Mouse (Mus musculus) spleen, adult 2 months (tissue): ENCODE results near the gene Slc35f3. TPM values are rescaled to one million over a fixed set of nuclear protein-coding genes. Genes with fewer than 3 reads are reported as not detected.

Source experiments
- DNase-seq, 2 experiments: peaks; one replicate each; pipeline versions ENCODE4 v3.0.0 to v3.0.0-alpha.2; 2012 to 2021; ENCODE audit warnings: low spot score in 2 of 2, low read depth in 1 of 2
- H3K27ac ChIP-seq: fragments of 200-500 bp; 2 replicates; pipeline ENCODE4 v1.5.1; 2012; ENCODE audit warnings: low read length, inconsistent platforms; ENCODE audit not compliant: insufficient read depth
- H3K27me3 ChIP-seq: fragments of 200-500 bp; 2 replicates; pipeline ENCODE4 v1.6.1; 2012; ENCODE audit warnings: mild to moderate bottlenecking, moderate library complexity, low read length, inconsistent platforms; ENCODE audit not compliant: control insufficient read depth, insufficient read depth
- H3K36me3 ChIP-seq: fragments of 200-500 bp; 2 replicates; pipeline ENCODE4 v1.6.1; 2012; ENCODE audit warnings: mild to moderate bottlenecking, low read length, inconsistent platforms; ENCODE audit not compliant: control insufficient read depth, insufficient read depth
- H3K4me1 ChIP-seq: fragments of 200-500 bp; 2 replicates; pipeline ENCODE4 v1.6.1; 2011; ENCODE audit warnings: inconsistent platforms; ENCODE audit not compliant: control insufficient read depth, insufficient read depth, insufficient read length
- H3K4me3 ChIP-seq: fragments of 200-500 bp; 2 replicates; pipeline ENCODE4 v1.5.1; 2011; ENCODE audit warnings: mild to moderate bottlenecking, inconsistent platforms; ENCODE audit not compliant: insufficient read depth, insufficient read length; ENCODE audit errors: extremely low read depth
- CTCF ChIP-seq: fragments of 200-500 bp; IDR thresholded peaks from 2 replicates; pipeline ENCODE4 v1.5.1; 2011; ENCODE audit warnings: mild to moderate bottlenecking, inconsistent platforms; ENCODE audit not compliant: insufficient read depth, insufficient read length, insufficient replicate concordance; ENCODE audit errors: extremely low read depth
- POLR2A ChIP-seq: fragments of 200-500 bp; IDR thresholded peaks from 2 replicates; pipeline ENCODE4 v1.6.1; 2011; ENCODE audit warnings: low read depth, low read length, inconsistent platforms
- WGBS: fragments of 180-500 bp; shearing (Covaris S2); methylation state at CpG from one replicate; pipeline ENCODE4 v1.1.7; 2018; 5-methylcytosine and 5-hydroxymethylcytosine counted together
- polyA plus RNA-seq: library from polyadenylated mRNA; depleted of rRNA; stranded (reverse); fragments of >200 nt; gene quantifications from 2 replicates; pipeline ENCODE4 v1.2.3, GENCODE M21; 2012

The Slc35f3 gene
- polyA plus RNA-seq, 1 experiment: not detected

GRCm38 (mm10) chr8:126326731-126327130 lies 28.4 kb downstream of the Slc35f3 start:
- Histone ChIP-seq H3K27ac (no peak overlapping the region), H3K4me3 (no peak overlapping the region), H3K27me3 (no peaks in the 10 kb centered on the region), H3K36me3 (no peaks in the 10 kb centered on the region), H3K4me1 (no peaks in the 10 kb centered on the region)
- no peak for TF ChIP-seq CTCF
- TF ChIP-seq POLR2A: no peak
- no peak for DNase-seq
- 76% methylated on average over 8 of the region's 8 CpGs for WGBS

- Histone ChIP-seq H3K36me3 (no peaks in the 10 kb centered on the region), H3K27ac (no peak overlapping the region), H3K27me3 (no peaks in the 10 kb centered on the region), H3K4me3 (no peak overlapping the region), H3K4me1 (no peaks in the 10 kb centered on the region)
- DNase-seq: no peak
- 76% methylated on average over 5 of the region's 5 CpGs for WGBS
- no peak for TF ChIP-seq POLR2A
- TF ChIP-seq CTCF: no peak
Observed at GRCm38 (mm10) chr8:126327786-126328185, 29.4 kb downstream of the Slc35f3 start.

DNA sequence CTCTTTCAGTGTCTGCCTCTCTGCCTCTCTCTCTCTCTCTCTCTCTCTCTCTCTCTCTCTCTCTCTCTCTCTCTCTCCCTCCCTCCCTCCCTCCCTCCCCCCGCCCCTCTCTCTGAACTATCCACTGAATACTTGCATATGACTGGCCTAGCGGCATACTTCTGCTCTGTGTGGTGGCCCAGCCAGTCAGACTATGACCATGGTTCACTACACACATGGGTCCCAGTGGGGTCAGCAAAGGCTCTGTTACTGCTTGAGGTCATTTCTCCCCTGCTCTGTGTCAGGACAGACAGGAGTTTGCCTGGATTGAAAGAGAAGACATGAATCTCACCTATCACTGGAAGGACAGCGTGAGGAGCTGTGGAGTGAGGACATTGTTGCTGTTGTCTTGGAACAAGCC lies 40.5 kb downstream of the Slc35f3 start:
- Histone ChIP-seq H3K4me1 (no peaks in the 10 kb centered on the region), H3K27me3 (no peaks in the 10 kb centered on the region), H3K36me3 (no peaks in the 10 kb centered on the region), H3K4me3 (no peak overlapping the region), H3K27ac (no peak overlapping the region)
- WGBS: 85% methylated on average over 3 of the region's 3 CpGs
- DNase-seq: no peak
- TF ChIP-seq CTCF (no peak), POLR2A (no peak)

DNA sequence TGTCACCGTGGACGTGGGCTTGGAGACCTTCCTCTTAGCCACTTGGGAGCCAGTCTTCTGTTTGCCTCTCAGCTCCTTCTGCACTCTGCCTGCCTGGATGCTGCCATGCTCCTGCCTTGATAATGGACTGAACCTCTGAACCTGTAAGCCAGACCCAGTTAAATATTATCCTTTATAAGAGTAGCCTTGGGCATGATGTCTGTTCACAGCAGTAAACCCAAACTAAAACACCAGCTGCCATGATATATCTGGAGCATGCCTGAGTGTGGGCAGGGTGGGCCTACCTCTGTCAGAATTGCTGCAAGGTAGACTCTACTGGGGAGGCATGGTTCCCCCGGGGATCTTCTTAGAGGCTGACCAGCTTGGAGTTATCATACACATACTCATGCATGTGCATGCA lies 41.0 kb downstream of the Slc35f3 start:
- no peak for TF ChIP-seq POLR2A
- TF ChIP-seq CTCF: no peak
- H3K27ac ChIP-seq: no peak overlapping the region
- no peak for DNase-seq
- no peaks in the 10 kb centered on the region for H3K36me3 ChIP-seq
- no peaks in the 10 kb centered on the region for H3K27me3 ChIP-seq
- 78% methylated on average over 3 of the region's 3 CpGs for WGBS
- no peak overlapping the region for H3K4me3 ChIP-seq
- no peaks in the 10 kb centered on the region for H3K4me1 ChIP-seq

DNA sequence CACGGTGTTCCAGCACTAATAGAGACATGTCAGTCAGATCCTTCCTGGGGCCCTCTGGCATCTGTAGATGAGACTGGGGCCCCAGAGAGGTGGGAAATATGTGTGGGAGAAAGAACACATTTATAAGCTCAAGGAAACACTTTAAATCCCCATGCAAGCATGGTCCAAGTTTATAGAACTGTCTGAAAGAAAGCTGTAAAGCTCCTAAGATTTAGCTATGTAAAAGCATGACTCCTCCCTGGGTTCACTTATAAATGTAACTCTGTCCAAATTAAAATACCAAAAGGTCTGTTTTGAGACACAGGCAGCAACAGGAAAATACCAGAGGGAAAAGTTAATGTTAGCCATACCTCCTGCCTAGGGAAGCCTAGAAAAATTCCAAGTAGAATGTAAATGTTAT lies 42.8 kb downstream of the Slc35f3 start:
- no peak overlapping the region for H3K4me3 ChIP-seq
- no peaks in the 10 kb centered on the region for H3K4me1 ChIP-seq
- 23% methylated on average over 1 of the region's 1 CpGs for WGBS
- no peak for TF ChIP-seq CTCF
- TF ChIP-seq POLR2A: no peak
- no peaks in the 10 kb centered on the region for H3K36me3 ChIP-seq
- H3K27me3 ChIP-seq: no peaks in the 10 kb centered on the region
- no peak for DNase-seq
- no peak overlapping the region for H3K27ac ChIP-seq

- Histone ChIP-seq H3K4me1 (no peaks in the 10 kb centered on the region), H3K27ac (no peak overlapping the region), H3K4me3 (no peak overlapping the region), H3K36me3 (no peaks in the 10 kb centered on the region), H3K27me3 (no peaks in the 10 kb centered on the region)
- TF ChIP-seq POLR2A: no peak
- WGBS: 85% methylated on average over 5 of the region's 5 CpGs
- DNase-seq: no peak
Observed at GRCm38 (mm10) chr8:126343427-126343826, 45.1 kb downstream of the Slc35f3 start.

GRCm38 (mm10) chr8:126345100-126345499 lies 46.7 kb downstream of the Slc35f3 start:
- 55% methylated on average over 4 of the region's 4 CpGs for WGBS
- TF ChIP-seq CTCF: no peak
- TF ChIP-seq POLR2A: no peak
- H3K36me3 ChIP-seq: no peaks in the 10 kb centered on the region
- no peaks in the 10 kb centered on the region for H3K27me3 ChIP-seq
- no peaks in the 10 kb centered on the region for H3K4me1 ChIP-seq
- H3K4me3 ChIP-seq: no peak overlapping the region
- DNase-seq: no peak
- no peak overlapping the region for H3K27ac ChIP-seq
